ENCODE assay signal across 7 mouse cellular contexts in the genomic region with DNA sequence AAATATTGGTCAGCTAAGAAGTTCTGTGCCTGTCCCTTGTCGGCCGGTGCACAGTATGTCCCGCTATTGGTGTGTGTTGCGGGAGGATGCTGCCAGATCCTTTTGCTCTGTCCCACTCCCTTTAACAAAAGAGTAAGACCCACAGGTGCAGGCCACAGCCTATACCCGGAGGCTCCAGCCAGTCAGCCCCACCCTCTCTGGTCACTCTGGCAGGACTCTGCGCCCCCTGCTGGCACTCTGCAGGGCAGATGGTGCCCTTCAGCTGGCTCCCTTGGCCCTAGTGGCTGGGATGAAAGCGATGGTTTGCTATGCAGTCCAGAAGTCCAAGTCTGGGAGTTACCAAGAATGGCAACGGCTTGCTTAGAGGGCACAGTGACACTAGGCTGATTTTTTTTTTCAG. TPM values are rescaled to one million over a fixed set of nuclear protein-coding genes. Genes with fewer than 3 reads are reported as not detected.
DNase-seq lines count a peak whose midpoint lies in the region; ATAC-seq and TF ChIP-seq lines count a peak whose summit lies in the region.

No protein-coding gene starts in this region.

- H3K9me3 ChIP-seq in intestine, embryonic 16.5 days (ENCODE audit: control insufficient read depth, low read length): no peaks in the 10 kb centered on the region
- H3K9me3 ChIP-seq in limb, embryonic 13.5 days: no peaks in the 10 kb centered on the region
- H3K9me3 ChIP-seq in midbrain, embryonic 16.5 days (replicated peaks; ENCODE audit: control insufficient read depth, low read length, poor library complexity, severe bottlenecking): no peaks in the 10 kb centered on the region

- peak; percentile 82 for ATAC-seq in intestine, embryonic 16.5 days
- 0 out of 2 replicates have a peak, but pooled peaks have one; percentile 46 for ATAC-seq in limb, embryonic 13.5 days (ENCODE audit: low FRiP score, low read depth)
- ATAC-seq in midbrain, embryonic 16.5 days: peak; percentile 20; the same call in 1 of the 2 replicates

- no peak overlapping the region for H3K9ac ChIP-seq in intestine, embryonic 16.5 days (ENCODE audit: low read depth, low read length)
- H3K9ac ChIP-seq in limb, embryonic 13.5 days: no peak overlapping the region
- no peak overlapping the region for H3K9ac ChIP-seq in midbrain, embryonic 16.5 days (ENCODE audit: low read depth, low read length)

- H3K4me2 ChIP-seq in intestine, embryonic 16.5 days (ENCODE audit: low read depth, low read length): peak overlapping the region; percentile 34; the same call in 1 of the 2 replicates
- H3K4me2 ChIP-seq in limb, embryonic 13.5 days (replicated peaks): peak overlapping the region; percentile 47; the same call in 1 of the 2 replicates
- H3K4me2 ChIP-seq in midbrain, embryonic 16.5 days (ENCODE audit: low read length): no peak overlapping the region

- H3K36me3 ChIP-seq in intestine, embryonic 16.5 days (ENCODE audit: control insufficient read depth, insufficient read depth, low read length): no peaks in the 10 kb centered on the region
- H3K36me3 ChIP-seq in limb, embryonic 13.5 days: no peaks in the 10 kb centered on the region
- no peaks in the 10 kb centered on the region for H3K36me3 ChIP-seq in midbrain, embryonic 16.5 days (ENCODE audit: control insufficient read depth, insufficient read depth, low read length)
- H3K36me3 ChIP-seq in spleen, adult 2 months (ENCODE audit: control insufficient read depth, insufficient read depth, low read length): no peaks in the 10 kb centered on the region

- 28% methylated on average over 8 of the region's 8 CpGs for WGBS in intestine, embryonic 16.5 days
- WGBS in limb, embryonic 13.5 days: 26% methylated on average over 8 of the region's 8 CpGs
- WGBS in midbrain, embryonic 16.5 days: 29% methylated on average over 8 of the region's 8 CpGs
- 42% methylated on average over 8 of the region's 8 CpGs for whole genome bisulfite sequencing in spleen, adult 2 months

- peak; percentile 92 for DNase-seq in adrenal gland, postnatal 10 days
- peak; percentile 85 for DNase-seq in embryo, embryonic 11 days
- peak; percentile 57 to 76 for DNase-seq in gastrocnemius, postnatal 4 days (ENCODE audit: low spot score in 2 of 2)
- DNase-seq in spleen, adult 2 months (ENCODE audit: low read depth in 1 of 2, low spot score in 2 of 2): peak; percentile 26 to 62

- peak; percentile 87 for TF ChIP-seq CTCF in spleen, adult 2 months (IDR thresholded peaks at IDR 0.05; ENCODE audit: extremely low read depth, insufficient read depth, insufficient read length, insufficient replicate concordance)

- TF ChIP-seq POLR2A in spleen, adult 2 months (IDR thresholded peaks at IDR 0.05; ENCODE audit: low read depth, low read length): no peak

- H3K4me1 ChIP-seq in intestine, embryonic 16.5 days (ENCODE audit: control insufficient read depth, insufficient read depth, low read length): peaks cover 5% of the 10 kb centered on the region
- peaks cover 23% of the 10 kb centered on the region for H3K4me1 ChIP-seq in limb, embryonic 13.5 days
- H3K4me1 ChIP-seq in midbrain, embryonic 16.5 days (ENCODE audit: control insufficient read depth, insufficient read depth, low read length): no peaks in the 10 kb centered on the region
- H3K4me1 ChIP-seq in spleen, adult 2 months (ENCODE audit: control insufficient read depth, insufficient read depth, insufficient read length): peaks cover 2% of the 10 kb centered on the region; the same call in 1 of the 2 replicates

- no peaks in the 10 kb centered on the region for H3K27me3 ChIP-seq in intestine, embryonic 16.5 days (replicated peaks; ENCODE audit: control insufficient read depth, insufficient read depth, low read length)
- H3K27me3 ChIP-seq in limb, embryonic 13.5 days: peaks cover 34% of the 10 kb centered on the region
- H3K27me3 ChIP-seq in midbrain, embryonic 16.5 days (ENCODE audit: control insufficient read depth, insufficient read depth, low read depth, low read length): peaks cover 3% of the 10 kb centered on the region; the same call in 1 of the 2 replicates
- H3K27me3 ChIP-seq in spleen, adult 2 months (ENCODE audit: control insufficient read depth, insufficient read depth, low read length): no peaks in the 10 kb centered on the region

- no peak overlapping the region for H3K27ac ChIP-seq in intestine, embryonic 16.5 days (ENCODE audit: low read length)
- no peak overlapping the region for H3K27ac ChIP-seq in limb, embryonic 13.5 days
- H3K27ac ChIP-seq in midbrain, embryonic 16.5 days (ENCODE audit: low read length): no peak overlapping the region
- H3K27ac ChIP-seq in spleen, adult 2 months (ENCODE audit: insufficient read depth, low read length): no peak overlapping the region

- no peak overlapping the region for H3K4me3 ChIP-seq in intestine, embryonic 16.5 days (ENCODE audit: low read length)
- H3K4me3 ChIP-seq in limb, embryonic 13.5 days: no peak overlapping the region
- no peak overlapping the region for H3K4me3 ChIP-seq in midbrain, embryonic 16.5 days (ENCODE audit: low read depth, low read length)
- H3K4me3 ChIP-seq in spleen, adult 2 months (ENCODE audit: extremely low read depth, insufficient read depth, insufficient read length): no peak overlapping the region

RNA-seq across cellular contexts. Expression of a gene that starts 15.9 kb away (rescaled TPM):
- 1 to 10 TPM in 1 of 2 experiments, under 1 TPM in 1; 0.90 to 1.9 TPM for total RNA-seq in adrenal gland, postnatal 10 days (2021)
- 1 to 10 TPM in 1 of 2 experiments, under 1 TPM in 1; 0.91 to 1.1 TPM for total RNA-seq in gastrocnemius, postnatal 4 days (2021)
- 0.11 TPM in 1 of 2 replicates, not detected in the other for polyA plus RNA-seq in intestine, embryonic 16.5 days (2015; fragmentation: Nextera tagmentation; extraction: Ambion mirVana)
- polyA plus RNA-seq in limb, embryonic 13.5 days (2015; fragmentation: Nextera tagmentation; extraction: Ambion mirVana): not detected in 2 replicates
- polyA plus RNA-seq in midbrain, embryonic 16.5 days (2015; fragmentation: Nextera tagmentation; extraction: Ambion mirVana): 0.25 TPM in 1 of 2 replicates, not detected in the other
- polyA plus RNA-seq in spleen, adult 2 months (2012; rRNA removed): 0.44 and 0.47 TPM in 2 replicates

RNA-seq across cellular contexts. Expression of a gene that starts 37.4 kb away (rescaled TPM):
- 100 to 1,000 TPM; 145 to 151 TPM for total RNA-seq in adrenal gland, postnatal 10 days (2021)
- total RNA-seq in gastrocnemius, postnatal 4 days (2021): 100 to 1,000 TPM; 120 to 128 TPM
- polyA plus RNA-seq in intestine, embryonic 16.5 days (2015; fragmentation: Nextera tagmentation; extraction: Ambion mirVana): 121 and 132 TPM in 2 replicates
- 135 and 136 TPM in 2 replicates for polyA plus RNA-seq in limb, embryonic 13.5 days (2015; fragmentation: Nextera tagmentation; extraction: Ambion mirVana)
- polyA plus RNA-seq in midbrain, embryonic 16.5 days (2015; fragmentation: Nextera tagmentation; extraction: Ambion mirVana): 96.3 and 109 TPM in 2 replicates
- polyA plus RNA-seq in spleen, adult 2 months (2012; rRNA removed): 3.2 TPM in 2 replicates

Comparison
In these comparisons a context has a peak if more than half of its experiments do, and no peak if none do; other contexts are left out.
1. ATAC-seq: peak in every context shown above with its lines; median percentile 82 in intestine, embryonic 16.5 days; 46 in limb, embryonic 13.5 days; 20 in midbrain, embryonic 16.5 days.
2. RNA of a gene that starts 37.4 kb away (polyA plus RNA-seq): 135 to 136 TPM in limb, embryonic 13.5 days, 121 to 132 TPM in intestine, embryonic 16.5 days and 96.3 to 109 TPM in midbrain, embryonic 16.5 days; 3.2 TPM in spleen, adult 2 months; every median in the first group is over 10 times any median in the second.
3. Peak in every context shown above with its lines, with median percentiles within 50 percentile points of each other: DNase-seq.